Mouse (Mus musculus): ENCODE data around the gene Mrpl1.

DNA sequence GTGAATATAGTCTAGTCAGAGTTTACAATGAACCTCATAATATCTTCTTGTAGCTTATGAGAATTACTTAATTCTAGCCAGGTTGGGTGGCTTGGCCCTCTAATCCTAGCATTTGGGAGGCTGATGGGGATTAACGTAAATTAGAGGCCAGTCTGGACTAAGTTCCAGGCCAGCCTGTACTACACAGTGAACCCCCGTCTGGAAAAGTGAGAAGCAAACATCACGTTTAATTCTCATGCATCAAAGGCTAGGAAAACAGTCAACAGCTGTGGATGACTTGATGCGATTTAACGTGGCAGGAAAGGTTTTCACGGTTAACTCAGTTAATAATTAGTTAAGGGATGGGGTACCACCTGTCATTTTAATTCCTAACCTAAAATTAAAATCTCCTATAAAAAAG is 11.0 kb upstream of the Mrpl1 start:
- TF ChIP-seq CTCF (IDR thresholded peaks at IDR 0.05; ENCODE audit: control insufficient read depth, insufficient read depth, insufficient read length) (no peak), USF1 (IDR thresholded peaks at IDR 0.05; ENCODE audit: low read depth) (no peak), CEBPB (IDR thresholded peaks at IDR 0.05; ENCODE audit: low read depth) (no peak), MAX (IDR thresholded peaks at IDR 0.05) (no peak)
